Mouse (Mus musculus): ENCODE measurements around the gene Gab2.

DNA sequence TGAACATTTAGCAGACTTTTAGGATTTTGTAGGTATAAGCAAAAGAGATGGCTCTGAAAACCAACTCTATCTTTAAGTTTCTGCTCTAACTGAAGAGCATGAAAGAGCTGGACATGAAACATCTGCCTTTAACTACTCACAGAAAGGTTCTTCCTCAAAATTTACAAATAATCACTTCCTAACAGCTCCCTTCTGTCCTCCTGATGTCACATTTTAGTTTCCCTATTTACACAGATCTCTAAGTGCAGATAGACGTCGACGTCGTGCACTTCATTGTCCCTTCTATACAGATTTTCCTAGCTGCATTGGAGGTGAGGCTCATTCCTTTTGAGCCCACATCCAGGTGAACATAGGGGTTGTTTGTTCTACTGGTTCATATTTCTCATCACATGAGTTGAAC lies 90.3 kb downstream of the Gab2 start:
- TF ChIP-seq CTCF (IDR thresholded peaks at IDR 0.05; ENCODE audit: control insufficient read depth, insufficient read depth, insufficient read length) (no peak), USF1 (IDR thresholded peaks at IDR 0.05; ENCODE audit: low read depth) (no peak), FOSL1 (IDR thresholded peaks at IDR 0.05; ENCODE audit: insufficient read depth, low read length, poor library complexity, severe bottlenecking) (no peak), CEBPB (IDR thresholded peaks at IDR 0.05; ENCODE audit: low read depth) (no peak), MAX (IDR thresholded peaks at IDR 0.05) (no peak)

All from C2C12 (cell line).